Mouse (Mus musculus) heart, adult 8-10 months (tissue): ENCODE data around the gene Agpat4. TPM values are rescaled to one million over a fixed set of nuclear protein-coding genes. Genes with fewer than 3 reads are reported as not detected.

ENCODE experiments used
- DNase-seq: peaks from one replicate; pipeline ENCODE4 v3.0.0; 2022; ENCODE audit warnings: low spot score
- total RNA-seq, 4 experiments: library from RNA; stranded (reverse); gene quantifications; 2 replicates each; pipeline ENCODE4 v1.2.4; 2022

Agpat4 gene
- total RNA-seq, 4 experiments from 2014 or later: 2.5 to 3.8 (median 3.4) TPM

DNA sequence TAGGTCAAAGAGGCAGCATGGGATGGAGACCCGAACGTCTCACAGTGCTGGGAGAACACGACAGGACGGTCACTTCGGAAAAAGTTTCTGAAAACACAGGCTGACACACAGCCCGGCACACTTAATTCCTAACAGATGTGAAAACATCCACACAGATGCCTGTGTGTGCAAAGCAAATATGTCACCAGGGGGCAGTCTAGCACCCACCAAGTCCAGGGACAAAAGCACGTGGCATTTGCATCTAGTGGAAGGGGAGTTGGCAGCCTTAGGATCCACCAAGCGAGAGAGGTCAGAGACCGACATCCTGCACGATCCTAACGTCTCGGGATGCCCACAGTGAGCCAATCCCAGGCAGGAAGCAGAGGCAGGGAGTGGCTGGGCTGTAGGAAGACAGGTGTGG is 108.0 kb downstream of the Agpat4 start:
- no peak for DNase-seq

DNA sequence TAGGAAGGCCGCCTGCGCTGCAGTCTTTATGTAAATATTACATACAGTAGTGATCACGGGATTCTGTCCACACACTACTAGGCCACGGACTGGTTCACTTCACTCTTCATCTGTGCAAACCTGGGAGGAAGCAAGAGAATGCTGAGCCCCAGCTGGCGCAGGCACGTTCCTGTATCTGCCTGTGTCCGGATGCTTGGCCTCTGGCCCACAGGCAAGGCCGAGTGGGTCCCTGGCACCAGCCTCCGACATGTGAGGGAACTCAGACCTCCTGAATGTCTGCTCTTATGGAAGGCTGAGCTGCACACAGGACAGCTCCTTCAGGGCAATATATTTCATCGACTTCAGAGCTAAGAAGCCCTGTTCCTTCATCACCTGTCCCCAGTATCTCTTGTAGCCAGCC is 109.5 kb downstream of the Agpat4 start:
- DNase-seq: no peak

DNA sequence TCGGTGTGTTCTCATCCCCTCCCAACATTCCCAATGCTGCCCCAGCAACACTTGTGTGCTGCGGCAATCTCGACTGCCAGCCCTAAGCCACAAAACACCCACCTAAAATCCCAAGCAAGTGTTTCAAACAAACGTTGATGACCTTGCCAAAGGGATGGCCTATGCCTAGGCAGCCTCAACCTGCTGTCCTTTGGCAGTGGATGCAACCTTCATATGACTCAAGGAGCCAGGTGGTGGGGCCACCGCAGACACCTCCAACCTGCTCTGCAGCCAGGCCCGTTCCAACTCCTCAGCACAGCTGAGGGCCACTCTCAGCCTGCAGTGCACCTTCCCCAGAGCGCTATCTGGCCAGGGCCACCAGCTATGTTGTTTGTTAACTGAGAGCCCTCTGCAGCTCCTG is 110.0 kb downstream of the Agpat4 start:
- DNase-seq: no peak

DNA sequence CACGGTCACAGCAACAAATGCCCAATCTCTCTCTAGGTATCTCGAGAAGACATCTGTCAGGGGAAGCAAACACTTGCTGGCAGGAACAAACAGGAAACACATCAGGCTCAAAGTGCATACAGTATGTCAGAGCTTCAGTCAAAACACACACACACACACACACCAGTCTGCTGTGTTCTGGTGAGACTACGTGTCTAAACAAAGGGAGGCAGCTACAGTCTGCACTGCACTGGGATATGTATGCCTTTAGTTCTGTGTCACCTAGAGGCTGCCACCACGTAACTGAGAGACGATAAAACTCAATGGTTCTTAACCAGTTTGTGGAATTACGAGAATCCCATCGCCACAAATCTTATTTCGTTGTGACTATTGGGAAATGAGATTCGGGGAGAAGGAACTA is 111.3 kb downstream of the Agpat4 start:
- DNase-seq: no peak

DNA sequence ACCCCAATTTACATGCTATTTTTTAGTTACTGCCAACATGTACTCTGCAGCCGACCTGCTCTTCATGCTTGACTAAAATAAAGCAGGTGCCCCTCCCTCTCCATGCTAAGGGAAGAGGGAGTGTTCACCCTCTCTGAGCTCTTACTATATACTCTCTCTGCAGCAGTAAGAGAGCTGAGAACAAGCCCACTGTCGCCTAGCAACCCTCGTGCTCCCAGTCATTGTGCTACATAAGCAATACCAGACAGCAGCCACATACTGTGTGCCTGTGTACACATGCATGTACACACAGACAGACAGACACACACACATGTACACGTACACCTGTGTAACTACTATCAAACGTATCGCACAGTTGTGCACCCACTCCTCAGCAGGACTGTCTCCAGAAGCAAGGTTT is 111.7 kb downstream of the Agpat4 start:
- DNase-seq: no peak

DNA sequence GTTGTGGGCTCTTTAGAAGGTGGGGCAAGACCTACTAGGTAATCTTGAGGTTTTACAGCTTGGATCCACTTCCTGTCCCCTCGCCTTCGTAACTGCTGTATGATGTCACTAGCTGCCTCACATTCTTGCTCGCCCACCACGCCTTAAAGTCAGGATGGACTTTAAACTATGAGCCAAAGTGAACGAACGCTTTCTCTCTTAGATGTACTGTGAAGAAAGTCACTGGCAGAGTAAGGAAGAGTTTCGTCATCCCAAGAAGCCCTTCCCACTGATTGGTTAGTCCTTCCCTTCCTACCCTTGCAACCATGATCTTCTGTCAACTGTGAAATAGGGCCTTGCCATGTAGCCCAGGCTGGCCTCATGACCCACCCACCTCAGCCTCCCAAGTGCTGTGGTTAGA is 112.6 kb downstream of the Agpat4 start:
- no peak for DNase-seq

DNA sequence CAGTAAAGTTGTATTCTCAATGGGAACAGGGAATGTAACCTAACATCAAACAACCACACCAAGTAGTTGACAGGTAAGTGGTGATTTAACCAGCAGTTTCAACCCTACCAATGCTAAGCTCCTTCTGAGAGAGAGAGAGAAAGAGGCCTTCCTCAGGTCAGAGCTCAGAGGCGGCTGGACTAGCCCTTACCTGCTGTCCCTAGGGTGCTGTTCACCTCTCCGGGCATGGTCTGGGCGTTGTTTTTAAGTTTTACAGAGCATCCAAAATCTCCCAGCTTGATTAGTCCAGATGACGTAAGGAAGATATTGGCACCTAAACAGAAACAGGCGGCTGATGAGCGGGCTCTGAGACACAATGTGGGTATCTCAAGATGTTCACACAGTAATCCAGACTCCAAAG is 114.2 kb downstream of the Agpat4 start:
- DNase-seq: no peak

DNA sequence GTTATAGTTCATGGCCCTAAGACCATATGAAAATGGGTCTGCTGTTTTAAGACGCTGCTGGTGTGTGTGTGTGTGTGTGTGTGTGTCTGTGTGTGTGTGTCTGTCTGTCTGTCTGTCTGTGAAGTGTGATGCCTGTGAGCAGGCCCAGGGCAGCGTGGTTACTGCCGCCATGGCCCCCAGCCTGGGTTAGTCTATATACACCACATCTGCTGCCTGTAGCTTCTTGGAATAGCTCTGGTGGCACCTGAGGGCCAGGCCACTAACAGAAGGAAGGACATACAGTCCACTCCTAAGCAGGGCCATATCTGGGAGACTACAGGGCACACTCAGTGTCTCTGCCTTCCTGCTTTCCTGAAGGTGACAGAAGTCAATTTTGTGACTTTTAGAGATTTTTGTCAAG is 122.2 kb downstream of the Agpat4 start:
- DNase-seq: no peak

DNA sequence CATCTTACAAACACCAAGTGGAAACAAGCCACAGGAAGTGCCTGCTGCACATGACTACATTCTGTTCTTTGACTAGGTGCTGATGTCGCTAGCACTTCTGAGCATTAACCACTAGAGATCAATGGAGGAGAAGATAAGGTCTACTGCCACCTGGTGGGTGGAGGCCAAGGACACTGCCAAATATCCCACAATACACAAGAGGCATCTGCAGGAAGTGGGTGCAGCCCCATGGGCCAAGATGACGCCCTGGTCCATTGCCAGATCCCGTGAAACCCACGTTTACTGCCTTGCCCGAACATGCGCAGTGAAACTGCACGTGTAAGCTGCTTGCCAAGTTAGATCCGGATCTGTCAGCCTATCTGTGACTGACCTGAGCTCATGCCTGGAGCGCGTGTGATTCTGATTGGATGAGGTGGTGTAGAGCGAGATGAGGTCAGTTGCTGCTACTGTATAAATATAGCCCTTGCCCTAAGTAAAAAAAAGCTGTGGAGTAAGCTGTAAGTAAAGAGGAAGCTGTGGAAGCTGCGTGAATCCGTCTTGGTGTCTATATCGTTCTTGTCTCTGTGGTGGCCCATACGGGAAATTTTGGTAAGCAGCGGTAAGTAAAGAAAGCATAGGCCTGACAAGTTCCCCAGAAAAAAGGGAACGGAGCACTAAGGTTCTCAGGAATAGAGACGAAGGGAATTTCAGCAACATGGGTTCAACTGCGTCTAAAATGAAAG is 131.4 kb downstream of the Agpat4 start:
- peak; percentile 12 for DNase-seq

DNA sequence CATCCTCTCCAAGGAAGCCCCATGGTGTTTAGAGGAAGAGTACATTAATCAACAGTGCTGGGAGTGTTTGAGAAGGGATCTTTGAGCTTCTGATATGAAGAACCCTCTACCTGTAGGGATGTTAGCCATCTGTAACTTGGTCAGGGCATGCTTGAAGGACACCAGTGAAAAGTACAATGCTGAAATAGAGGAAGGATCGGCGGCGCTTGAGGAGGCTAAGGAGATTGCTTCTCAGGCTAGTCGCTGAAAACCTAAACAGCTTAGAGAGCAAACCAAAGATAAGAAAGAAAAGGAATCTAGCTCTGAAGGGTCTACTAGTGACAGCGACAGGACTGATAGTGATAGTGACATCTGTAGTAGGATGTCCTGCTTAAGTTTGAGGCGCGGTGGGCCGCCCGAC is 132.1 kb downstream of the Agpat4 start:
- no peak for DNase-seq

DNA sequence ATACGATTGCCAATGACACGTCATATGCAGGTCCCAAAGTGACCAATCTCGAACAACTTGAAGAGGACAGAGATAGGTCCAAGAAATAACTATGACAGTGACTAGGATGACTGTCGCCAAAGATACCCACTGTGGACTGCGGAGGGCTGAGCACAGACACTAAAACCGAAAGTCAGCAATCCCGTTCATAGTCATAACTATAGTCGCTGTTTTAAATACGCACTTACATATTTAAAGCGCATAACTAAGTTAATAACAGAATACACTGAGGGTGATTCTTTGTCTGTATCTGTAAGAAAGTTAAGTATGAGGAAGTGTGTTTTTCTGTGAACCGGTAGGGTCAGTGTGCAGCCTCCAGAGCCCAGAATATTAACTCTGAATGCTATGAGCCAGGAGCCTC is 137.6 kb downstream of the Agpat4 start:
- no peak for DNase-seq

DNA sequence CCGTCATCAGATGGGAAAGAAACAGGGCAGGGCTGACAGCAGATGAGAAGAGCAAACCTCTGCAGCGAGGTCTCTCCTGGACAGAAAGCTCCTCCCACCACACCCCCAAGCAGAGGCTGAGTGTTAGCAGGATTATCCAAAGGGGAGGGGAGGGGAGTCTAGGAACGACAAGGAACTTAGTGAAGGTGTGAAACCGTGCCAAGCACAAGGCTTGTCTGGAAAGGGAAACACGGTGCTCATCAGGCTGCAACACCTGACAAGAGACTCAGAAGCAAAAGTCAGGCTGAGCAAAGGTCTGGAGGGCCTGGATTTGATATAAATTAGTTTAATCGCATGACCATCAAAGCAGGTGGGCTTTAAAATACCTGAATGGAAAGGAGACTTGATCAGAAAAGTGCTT is 140.0 kb downstream of the Agpat4 start:
- no peak for DNase-seq

DNA sequence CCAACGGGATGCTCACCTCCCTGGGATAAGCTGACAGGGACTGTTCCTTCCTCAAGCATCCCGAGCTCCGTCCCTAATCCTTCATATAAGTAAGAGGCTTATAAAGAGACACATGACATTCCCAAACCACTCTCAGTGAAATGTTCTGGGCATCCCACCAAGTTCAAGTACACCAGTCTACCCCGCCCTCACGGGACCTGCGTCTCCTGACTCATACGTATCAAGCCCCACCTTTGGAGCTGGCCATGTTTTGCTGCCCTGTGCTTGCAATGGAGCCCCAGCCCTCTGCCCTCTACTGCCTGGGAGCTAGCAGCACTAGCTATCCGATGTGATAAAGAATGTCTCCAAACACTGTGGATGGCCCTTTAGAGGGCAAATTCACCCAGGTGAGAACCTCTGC is 141.5 kb downstream of the Agpat4 start:
- peak; percentile 12 for DNase-seq

DNA sequence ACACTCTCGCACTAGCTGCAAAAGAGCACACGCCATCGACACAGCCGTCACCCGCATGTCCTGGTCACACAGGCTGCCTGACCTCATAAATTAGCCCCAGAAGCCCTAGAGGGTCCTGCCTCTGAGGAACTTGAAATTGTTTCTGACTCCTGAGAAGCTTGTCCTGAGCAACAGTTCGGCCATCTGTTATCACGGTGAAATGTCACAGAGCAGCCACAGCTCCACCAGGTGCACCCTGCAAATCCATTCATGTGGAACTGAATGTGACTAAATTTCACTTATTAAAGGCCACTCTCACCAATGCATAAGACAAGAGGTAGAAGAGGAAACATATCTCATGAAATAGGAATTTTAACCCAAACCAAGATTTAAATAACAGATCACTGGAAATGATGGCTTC is 142.9 kb downstream of the Agpat4 start:
- DNase-seq: no peak

DNA sequence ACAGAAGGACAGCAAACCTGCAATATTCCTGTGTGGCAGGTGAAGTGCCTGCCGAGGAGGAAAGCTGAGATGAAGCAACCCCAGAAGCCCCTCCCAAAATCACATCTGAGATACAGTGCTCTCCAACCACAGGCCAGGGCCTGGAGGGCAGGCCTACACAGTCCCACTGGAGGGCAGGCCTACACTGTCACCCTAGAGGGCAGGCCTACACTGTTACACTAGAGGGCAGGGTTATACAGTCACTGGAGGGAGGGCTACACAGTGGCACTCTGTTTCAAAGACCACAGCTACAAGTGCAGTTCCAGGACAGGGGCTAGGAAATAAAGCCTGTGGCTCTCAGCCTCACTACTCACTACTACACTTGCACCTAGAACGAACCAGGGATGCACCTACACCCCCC is 143.4 kb downstream of the Agpat4 start:
- no peak for DNase-seq

DNA sequence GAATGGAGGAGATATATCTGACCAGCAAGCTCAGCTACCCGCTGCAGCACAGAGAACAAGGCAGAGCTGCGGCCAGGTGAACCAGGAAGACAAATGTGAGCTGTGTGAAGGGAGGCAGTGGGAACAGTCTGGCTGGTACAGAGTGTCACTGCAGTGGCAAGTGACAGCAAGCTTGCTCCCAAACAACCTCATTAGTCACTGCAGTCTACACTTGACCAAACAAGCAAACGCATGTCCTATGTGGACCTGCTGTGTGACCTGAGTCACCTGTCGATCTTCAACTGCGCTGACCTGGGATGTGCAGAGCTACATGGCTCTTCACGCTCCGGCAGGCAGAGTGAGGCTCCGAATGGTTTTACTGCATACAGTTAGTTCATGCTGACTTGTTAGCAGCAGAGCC is 144.3 kb downstream of the Agpat4 start:
- no peak for DNase-seq

DNA sequence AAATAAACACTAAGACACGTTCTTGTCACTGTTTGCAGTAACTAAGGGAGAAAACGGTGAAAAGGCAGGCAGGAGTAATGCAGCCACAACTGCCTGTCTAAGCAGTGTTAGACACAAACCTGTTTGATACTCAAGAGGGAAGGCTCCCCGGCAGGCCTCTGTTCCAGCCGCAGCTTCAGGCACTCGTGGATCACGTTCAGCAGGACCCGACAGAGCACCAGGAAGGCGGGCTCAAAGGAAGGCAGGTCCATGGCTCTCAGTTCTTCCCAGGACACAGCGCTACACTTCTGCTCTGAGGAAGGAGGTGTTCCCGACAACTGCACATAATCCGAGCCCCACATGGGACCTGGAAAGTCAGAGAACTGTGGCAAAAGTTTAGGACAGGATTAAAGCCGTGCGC is 145.3 kb downstream of the Agpat4 start:
- no peak for DNase-seq

DNA sequence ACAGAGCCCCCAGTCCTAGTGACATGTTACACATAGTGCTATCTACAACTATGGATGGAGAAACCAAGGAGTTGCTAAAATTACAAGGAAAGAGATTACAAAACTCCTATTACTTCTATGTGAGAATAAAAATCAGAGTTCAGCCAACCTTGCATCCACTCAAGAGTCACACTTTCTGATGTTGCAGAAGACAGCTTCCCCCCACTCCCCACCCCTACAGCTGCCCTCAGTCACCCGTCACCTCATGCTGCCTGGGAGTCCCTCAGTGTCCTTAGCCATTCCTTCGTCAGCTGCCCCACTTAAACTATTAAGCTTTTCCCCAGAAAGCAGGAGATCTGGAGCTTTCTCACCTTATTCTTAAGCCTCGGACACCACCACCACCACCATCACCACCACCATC is 145.8 kb downstream of the Agpat4 start:
- DNase-seq: no peak

DNA sequence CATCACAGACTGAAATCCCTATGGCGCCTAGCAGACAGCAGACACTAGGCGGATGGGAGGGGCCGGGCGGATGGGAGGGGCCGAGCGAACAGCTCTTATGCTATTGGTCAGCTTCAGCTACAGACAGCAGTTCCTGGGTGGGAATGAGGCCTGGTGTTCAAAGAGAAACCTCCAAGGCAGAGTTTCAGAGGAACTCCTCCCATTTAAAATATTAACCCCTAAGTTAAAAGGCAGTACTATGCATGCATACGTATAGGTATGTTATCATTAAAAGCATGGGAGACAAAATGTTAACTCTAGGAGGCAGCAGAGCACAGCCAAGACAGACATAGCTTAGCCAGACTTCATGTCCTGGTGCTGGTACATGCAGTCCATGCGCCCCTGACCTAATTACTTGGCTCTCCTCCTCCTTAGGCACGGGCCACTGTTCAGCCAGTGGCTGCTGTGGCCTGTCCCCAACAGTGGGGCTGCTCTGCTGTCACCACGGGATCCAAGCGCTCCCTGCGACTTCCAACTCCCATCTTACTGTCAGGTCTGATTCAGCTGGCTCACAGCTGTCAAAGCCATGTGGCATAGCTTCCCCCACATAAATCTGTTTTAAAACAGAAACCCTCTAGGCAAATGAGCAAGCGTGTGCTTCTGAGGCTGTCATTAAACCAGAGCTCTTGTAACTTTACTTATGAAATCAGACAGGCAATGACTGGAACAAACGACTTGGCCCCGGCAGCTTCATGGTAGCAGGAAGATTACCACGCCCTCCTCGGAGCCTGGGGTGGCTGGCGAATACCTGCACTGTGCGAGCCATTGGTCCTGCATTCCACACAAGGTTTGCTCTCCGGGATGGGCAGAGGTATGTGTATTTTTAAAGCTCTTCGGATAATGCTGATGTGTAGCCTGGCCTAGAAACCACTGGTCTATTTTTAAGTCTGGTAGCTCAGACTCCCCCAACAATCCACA is 147.7 kb downstream of the Agpat4 start:
- peak; percentile 33 for DNase-seq

DNA sequence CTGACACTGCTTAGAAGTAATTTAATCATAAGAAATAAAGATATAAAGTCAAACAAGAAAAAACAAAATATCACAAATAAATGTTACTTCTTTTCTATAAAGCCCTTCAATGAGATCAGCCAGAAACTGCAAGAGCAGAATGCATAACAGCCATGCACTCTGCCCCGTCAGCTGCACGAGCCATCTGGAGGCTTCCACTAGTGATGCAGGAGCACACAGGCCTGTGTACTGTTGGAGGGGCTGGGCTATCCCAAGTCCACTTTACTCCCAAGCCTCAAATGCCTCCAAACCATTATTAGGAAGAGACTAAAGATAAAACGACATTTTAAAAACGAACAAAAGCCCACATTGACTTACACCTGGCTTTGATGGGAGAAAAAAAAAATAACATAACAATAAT is 149.6 kb downstream of the Agpat4 start:
- DNase-seq: no peak

DNA sequence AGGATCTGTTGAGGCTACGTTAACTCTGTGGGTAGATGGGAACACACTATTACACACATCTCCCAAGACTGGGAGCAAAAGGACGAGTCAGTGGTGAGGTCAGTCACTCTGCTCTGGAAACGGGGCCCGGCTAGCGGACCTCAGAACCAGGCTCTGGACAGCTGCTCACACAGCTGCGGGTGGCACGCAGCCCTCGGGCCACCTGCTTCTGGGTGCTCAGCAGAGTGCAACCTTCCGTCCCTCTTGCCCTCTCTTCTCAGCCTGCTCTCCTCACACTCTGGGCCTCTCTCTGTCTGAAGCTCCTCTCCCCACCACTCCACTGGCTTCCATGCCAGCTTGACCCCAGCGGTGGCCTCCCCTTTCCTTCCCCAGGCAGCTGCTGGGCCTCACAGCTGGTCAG is 150.0 kb downstream of the Agpat4 start:
- DNase-seq: no peak
